Mouse (Mus musculus) gastrocnemius, adult 2 months (tissue): ENCODE results near the gene Sf3a2. TPM values are rescaled to one million over a fixed set of nuclear protein-coding genes. Genes with fewer than 3 reads are reported as not detected.
A peak's percentile ranks its signal among the peaks of the same experiment; 100 is the strongest.
"Not testable (repeated sequence)": the region's sequence is repeated elsewhere in the genome, so short reads cannot be mapped to it uniquely, and the experiment has no call there.

Source experiments
- DNase-seq: peaks from one replicate; pipeline ENCODE4 v3.0.0; 2022
- H3K27ac ChIP-seq: fragments of 200-600 bp; 2 replicates; pipeline ENCODE4 v1.8.1; 2022; ENCODE audit warnings: mild to moderate bottlenecking
- H3K4me3 ChIP-seq: fragments of 200-600 bp; 2 replicates; pipeline ENCODE4 v1.8.1; 2022; ENCODE audit warnings: mild to moderate bottlenecking, moderate library complexity
- CTCF ChIP-seq: fragments of 200-600 bp; IDR thresholded peaks from 2 replicates; pipeline ENCODE4 v1.8.1; 2022; ENCODE audit warnings: antibody characterized with exemption, mild to moderate bottlenecking, moderate library complexity
- intact Hi-C: fragments of 180-260 bp; cut with DNase I; formaldehyde crosslinking; loops from one replicate; pipeline ENCODE4 v1.15.1; 2025
- total RNA-seq, 2 experiments: library from RNA; stranded (reverse); gene quantifications; 2 replicates each; pipeline ENCODE4 v1.2.3; 2021

Sf3a2 gene
- total RNA-seq, 2 experiments from 2014 or later, result 28.9 to 29.1 TPM

- peak overlapping the region; percentile 82 for H3K27ac ChIP-seq
- intact Hi-C loops, result loop anchor here (5.0 kb wide), 1 partner anchor 61 kb away; no protein-coding TSS in a partner anchor
- no peak for TF ChIP-seq CTCF
- DNase-seq, result peak; percentile 36
- H3K4me3 ChIP-seq, result peak overlapping the region; percentile 74
Measured at GRCm38 (mm10) chr10:80808099-80808984, 10.3 kb downstream of the Sf3a2 start.

- Histone ChIP-seq H3K4me3 (peak overlapping the region; percentile 74), H3K27ac (peak overlapping the region; percentile 82)
- intact Hi-C loops, result loop anchor here (5.0 kb wide), 1 partner anchor 62 kb away; no protein-coding TSS in a partner anchor
- DNase-seq, result peak; percentile 20
- no peak for TF ChIP-seq CTCF
Measured at GRCm38 (mm10) chr10:80808985-80809632, 11.1 kb downstream of the Sf3a2 start.

- no peak for TF ChIP-seq CTCF
- intact Hi-C loops, result no loop called here
- peak; percentile 25 for DNase-seq
- peak overlapping the region; percentile 33 for H3K4me3 ChIP-seq
- H3K27ac ChIP-seq, result peak overlapping the region; percentile 46; the same call in 1 of the 2 replicates
Measured at GRCm38 (mm10) chr10:80810084-80810483, 12.1 kb downstream of the Sf3a2 start.

GRCm38 (mm10) chr10:80812391-80813041 lies 14.5 kb downstream of the Sf3a2 start:
- DNase-seq, result peak; percentile 81
- intact Hi-C loops, result no loop called here
- TF ChIP-seq CTCF, result no peak
- peak overlapping the region; percentile 97 for H3K27ac ChIP-seq
- peak overlapping the region; percentile 77 for H3K4me3 ChIP-seq

GRCm38 (mm10) chr10:80813366-80813765 lies 15.4 kb downstream of the Sf3a2 start, which contains the start of gene Jsrp1:
Gene Jsrp1 (minus strand): TSS chr10:80813498.
- DNase-seq, result peak; percentile 91
- peak within 1 kb of the TSS; percentile 77 for H3K4me3 ChIP-seq
- H3K27ac ChIP-seq, result peak within 1 kb of the TSS; percentile 97
- intact Hi-C loops, result no loop called here
- TF ChIP-seq CTCF, result no peak

GRCm38 (mm10) chr10:80814800-80815199 lies 16.8 kb downstream of the Sf3a2 start:
- Histone ChIP-seq H3K4me3 (no peak overlapping the region), H3K27ac (no peak overlapping the region; the same call in 1 of the 2 replicates)
- intact Hi-C loops, result no loop called here
- no peak for DNase-seq
- peak; percentile 22; the same call in 1 of the 2 replicates for TF ChIP-seq CTCF

- H3K4me3 ChIP-seq, intact Hi-C loops: not testable (repeated sequence)
- DNase-seq, result peak; percentile 11
Measured at GRCm38 (mm10) chr10:80816303-80816702, 18.3 kb downstream of the Sf3a2 start.

GRCm38 (mm10) chr10:80817164-80817563 lies 19.2 kb downstream of the Sf3a2 start:
- intact Hi-C loops, result no loop called here
- no peak for TF ChIP-seq CTCF
- peak; percentile 14 for DNase-seq
- H3K27ac ChIP-seq, result no peak overlapping the region
- no peak overlapping the region for H3K4me3 ChIP-seq

More at GRCm38 (mm10) chr10:80816303-80816702, 18.3 kb downstream of the Sf3a2 start:
- H3K27ac ChIP-seq, result not testable (repeated sequence)

GRCm38 (mm10) chr10:80817955-80818354 lies 20.0 kb downstream of the Sf3a2 start:
- DNase-seq, intact Hi-C loops, H3K27ac ChIP-seq, H3K4me3 ChIP-seq: not testable (repeated sequence)
- TF ChIP-seq CTCF, result peak; percentile 41

- intact Hi-C loops, result no loop called here
- no peak overlapping the region for H3K4me3 ChIP-seq
- no peak overlapping the region for H3K27ac ChIP-seq
- no peak for DNase-seq
- no peak for TF ChIP-seq CTCF
Measured at GRCm38 (mm10) chr10:80818599-80819281, 20.7 kb downstream of the Sf3a2 start.

GRCm38 (mm10) chr10:80819406-80819805 lies 21.4 kb downstream of the Sf3a2 start:
- intact Hi-C loops, result no loop called here
- H3K27ac ChIP-seq, result no peak overlapping the region
- H3K4me3 ChIP-seq, result no peak overlapping the region
- TF ChIP-seq CTCF, result no peak
- DNase-seq, result no peak

GRCm38 (mm10) chr10:80821991-80822390 lies 24.0 kb downstream of the Sf3a2 start:
- TF ChIP-seq CTCF, result peak; percentile 89
- intact Hi-C loops, result loop anchor here (2.0 to 10.0 kb wide), 2 partner anchors 55 to 173 kb away; no protein-coding TSS in a partner anchor
- Histone ChIP-seq H3K27ac (no peak overlapping the region), H3K4me3 (no peak overlapping the region)
- peak; percentile 29 for DNase-seq
